Mouse (Mus musculus) mouse embryonic stem cell (cell line): ENCODE measurements around the gene Kctd17.

Source experiments
- in situ Hi-C, 2 experiments: fragments of 300-500 bp; cut with MboI; formaldehyde crosslinking; loops; 1 replicate in 1 of 2; 3 replicates in 1 of 2; pipeline ENCODE4 v1.14.3; 2019 to 2020; ENCODE audit warnings: low sequenced_read_pairs in 2 of 2, low pct_unique_long_range_greater_than_20kb in 1 of 2, mixed read lengths in 1 of 2; ENCODE audit not compliant: unreplicated experiment in 1 of 2

The Kctd17 gene

GRCm38 (mm10) chr15:78470495-78471276 is 42.3 kb downstream of the Kctd17 start:
- in situ Hi-C loops, result no loop called here

- in situ Hi-C loops, result no loop called here
Observed at GRCm38 (mm10) chr15:78471902-78472301, 43.5 kb downstream of the Kctd17 start.

GRCm38 (mm10) chr15:78473442-78473841 is 45.1 kb downstream of the Kctd17 start:
- in situ Hi-C loops, result no loop called here

- in situ Hi-C loops, result no loop called here
Observed at GRCm38 (mm10) chr15:78475604-78476031, 47.3 kb downstream of the Kctd17 start.

GRCm38 (mm10) chr15:78476878-78477277 is 48.5 kb downstream of the Kctd17 start:
- in situ Hi-C loops, result no loop called here

GRCm38 (mm10) chr15:78478073-78478472 is 49.7 kb downstream of the Kctd17 start:
- in situ Hi-C loops, result no loop called here

- in situ Hi-C loops, result no loop called here
Observed at GRCm38 (mm10) chr15:78479470-78479869, 51.1 kb downstream of the Kctd17 start.

DNA sequence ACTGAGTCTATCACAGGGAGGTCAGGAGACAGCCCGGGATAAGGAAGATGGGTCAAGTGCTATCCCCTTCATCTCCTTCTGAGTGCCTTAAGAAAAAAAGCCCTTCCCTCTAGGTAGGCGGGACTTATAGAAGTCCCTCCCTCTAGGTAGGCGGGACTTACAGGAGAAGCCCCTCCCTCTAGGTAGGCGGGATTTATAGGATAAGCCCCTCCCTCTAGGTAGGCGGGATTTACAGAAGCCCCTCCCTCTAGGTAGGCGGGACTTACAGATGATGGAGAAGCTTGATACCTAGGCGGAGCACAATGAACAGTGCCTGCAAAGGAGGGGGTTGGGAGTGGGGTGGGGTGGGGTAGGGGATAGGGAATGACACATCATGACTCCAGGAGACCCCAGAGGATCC is 51.7 kb downstream of the Kctd17 start:
- in situ Hi-C loops, result no loop called here

DNA sequence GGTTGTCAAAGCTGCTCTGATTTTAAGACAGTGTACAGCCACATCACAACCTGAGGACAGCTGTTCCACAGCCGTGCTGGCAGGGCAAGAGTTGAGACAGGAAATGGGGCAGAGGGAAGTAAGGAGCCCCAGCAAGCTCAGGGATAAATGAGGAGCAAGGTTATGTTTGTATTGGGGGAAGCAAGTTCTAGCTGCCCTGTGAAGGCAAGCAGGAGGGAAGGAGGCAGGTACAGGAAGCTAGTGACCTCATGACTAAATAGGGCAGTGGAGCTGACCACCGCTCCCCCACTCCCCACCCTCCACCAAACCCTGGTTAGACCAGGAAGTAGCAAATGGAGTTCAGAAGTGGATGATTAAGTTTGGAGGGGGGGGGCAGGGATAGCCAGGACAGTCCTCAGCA is 52.6 kb downstream of the Kctd17 start:
- in situ Hi-C loops, result no loop called here

GRCm38 (mm10) chr15:78481448-78482000 is 53.2 kb downstream of the Kctd17 start:
- in situ Hi-C loops, result no loop called here

DNA sequence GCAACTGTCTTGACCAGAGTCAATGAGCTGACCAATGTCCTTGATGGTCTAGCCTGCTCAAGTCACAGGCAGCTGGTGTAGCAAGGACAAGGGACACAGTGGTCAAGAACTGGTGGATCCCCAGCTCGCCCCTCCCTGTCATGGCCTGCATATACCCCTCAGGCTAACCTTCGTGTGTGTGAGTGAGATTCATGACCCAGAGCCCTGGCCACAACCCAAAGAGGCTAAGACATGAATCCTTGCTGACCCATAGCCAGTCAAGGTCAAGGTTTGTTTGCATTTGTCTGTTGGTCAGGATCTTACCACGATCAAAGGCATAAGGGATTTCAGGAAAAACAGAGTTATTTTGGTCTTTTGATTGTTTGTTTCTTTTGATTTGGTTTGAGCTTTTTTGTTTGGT is 54.2 kb downstream of the Kctd17 start:
- in situ Hi-C loops, result no loop called here

GRCm38 (mm10) chr15:78483311-78483710 is 54.9 kb downstream of the Kctd17 start:
- in situ Hi-C loops, result no loop called here

DNA sequence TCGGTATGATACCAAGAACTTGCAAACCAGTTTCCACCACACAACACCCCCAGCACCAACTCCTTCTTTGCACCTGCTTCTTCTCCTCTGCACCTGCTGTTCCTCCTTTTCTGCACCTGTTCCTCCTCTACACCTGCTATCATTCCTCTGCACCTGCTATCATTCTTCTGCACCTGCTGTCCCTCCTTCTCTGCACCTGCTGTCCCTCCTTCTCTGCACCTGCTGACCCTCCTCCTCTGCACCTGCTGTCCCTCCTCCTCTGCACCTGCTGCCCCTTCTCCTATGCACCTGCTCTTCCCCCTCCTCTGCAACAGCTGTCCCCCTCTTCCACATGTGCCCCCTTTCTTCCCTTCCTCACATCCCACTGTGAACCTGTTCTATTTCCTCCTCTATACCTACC is 58.2 kb downstream of the Kctd17 start:
- in situ Hi-C loops, result no loop called here

GRCm38 (mm10) chr15:78487066-78487465 is 58.7 kb downstream of the Kctd17 start:
- in situ Hi-C loops, result no loop called here
